Mouse (Mus musculus) neural tube, embryonic 11.5 days (tissue): ENCODE results near the gene Fbxw4. TPM values are rescaled to one million over a fixed set of nuclear protein-coding genes. Genes with fewer than 3 reads are reported as not detected.

Experiments used
- ATAC-seq: fragments of 200-750 bp; cut with Nextera tagmentation; 2 replicates; pipeline ENCODE4 v1.8.0; 2017; ENCODE audit warnings: moderate number of reproducible peaks, mild to moderate bottlenecking, moderate TSS enrichment, moderate library complexity; ENCODE audit not compliant: insufficient read depth, low FRiP score, low TSS enrichment
- DNase-seq: peaks from one replicate; pipeline ENCODE4 v3.0.0-alpha.2; 2015; ENCODE audit warnings: low spot score
- H3K27ac ChIP-seq: fragments of 300-500 bp; sonication (generic); 2 replicates; pipeline ENCODE4 v1.5.1; 2014; ENCODE audit warnings: low read depth, mild to moderate bottlenecking, low read length
- H3K27me3 ChIP-seq: fragments of 300-500 bp; sonication (generic); 2 replicates; pipeline ENCODE4 v1.6.1; 2014; ENCODE audit warnings: mild to moderate bottlenecking, low read length, mixed read lengths; ENCODE audit not compliant: control insufficient read depth, insufficient read depth
- H3K36me3 ChIP-seq: fragments of 300-500 bp; sonication (generic); 2 replicates; pipeline ENCODE4 v1.6.1; 2014; ENCODE audit warnings: mild to moderate bottlenecking, low read length, moderate library complexity, mixed read lengths; ENCODE audit not compliant: control insufficient read depth, insufficient read depth
- H3K4me1 ChIP-seq: fragments of 300-500 bp; sonication (generic); 2 replicates; pipeline ENCODE4 v1.6.1; 2014; ENCODE audit warnings: low read length, mixed read lengths; ENCODE audit not compliant: control insufficient read depth, insufficient read depth
- H3K4me2 ChIP-seq: fragments of 300-500 bp; sonication (generic); 2 replicates; pipeline ENCODE4 v1.6.1; 2014; ENCODE audit warnings: low read depth, mild to moderate bottlenecking, moderate library complexity
- H3K4me3 ChIP-seq: fragments of 300-500 bp; sonication (generic); 2 replicates; pipeline ENCODE4 v1.5.1; 2014; ENCODE audit warnings: low read depth, low read length
- H3K9ac ChIP-seq: fragments of 300-500 bp; sonication (generic); 2 replicates; pipeline ENCODE4 v1.6.1; 2014; ENCODE audit warnings: mild to moderate bottlenecking, low read length
- H3K9me3 ChIP-seq: fragments of 300-500 bp; sonication (generic); 2 replicates; pipeline ENCODE4 v1.6.1; 2016; ENCODE audit warnings: low read length; ENCODE audit not compliant: control insufficient read depth
- WGBS: fragments of 180-500 bp; shearing (Covaris S2); extraction: QIAGEN DNeasy Blood & Tissue Kit; methylation state at CpG from one replicate; pipeline ENCODE4 v1.1.7; 2014; 5-methylcytosine and 5-hydroxymethylcytosine counted together
- polyA plus RNA-seq: library from polyadenylated mRNA; unstranded; fragments of >200 nt; fragmentation: Nextera tagmentation; extraction: Ambion mirVana; gene quantifications from 2 replicates; pipeline ENCODE4 v1.2.1, GENCODE M21; 2014

The Fbxw4 gene
- polyA plus RNA-seq, result 4.4 and 5.0 TPM in 2 replicates

DNA sequence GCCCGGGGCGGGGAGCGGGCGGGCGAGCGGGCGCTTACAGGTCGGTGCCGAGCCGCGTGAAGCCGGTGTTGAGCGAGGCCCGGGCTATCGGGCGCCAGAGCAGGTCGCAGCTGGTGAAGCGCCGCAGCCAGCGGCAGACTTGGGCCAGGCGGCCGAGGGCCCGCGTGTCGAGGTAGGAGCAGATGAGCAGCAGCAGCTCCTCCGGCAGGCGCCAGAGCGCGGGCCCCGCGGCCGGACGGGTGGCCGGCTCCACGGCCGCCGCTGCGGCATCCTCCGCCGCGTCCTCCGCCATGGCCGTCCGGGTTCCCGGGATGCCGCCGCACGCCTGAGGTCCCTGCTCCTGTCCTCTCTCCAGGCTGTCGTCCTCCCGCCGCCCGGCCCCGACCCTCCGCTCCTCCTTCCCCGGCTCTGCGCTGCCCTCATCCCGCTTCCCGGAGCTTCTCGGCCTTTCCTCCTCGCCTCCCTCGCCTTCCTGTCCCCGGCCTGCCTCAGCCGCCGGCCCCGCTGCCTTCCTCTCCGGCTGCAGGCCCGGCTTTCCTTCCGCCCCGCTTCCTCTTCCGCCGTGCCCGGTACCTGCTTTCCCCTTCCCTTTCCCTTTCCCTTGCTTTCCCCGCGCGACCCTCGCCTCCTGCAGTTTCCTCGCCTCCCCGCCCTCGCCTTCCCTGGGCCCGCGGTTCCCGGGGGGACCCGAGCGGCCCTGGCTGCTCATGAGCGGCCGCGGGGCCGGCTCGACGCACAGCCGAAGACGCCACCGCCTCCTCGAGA is at the start of gene Fbxw4:
TSS of gene Fbxw4 (minus strand) at position 575 of the 765 bp plus-strand sequence.
- H3K4me2 ChIP-seq, result peak within 1 kb of the TSS; percentile 72
- peak within 1 kb of the TSS; percentile 91 for H3K27ac ChIP-seq
- peak within 1 kb of the TSS; percentile 82 for H3K4me3 ChIP-seq
- no peaks in the 10 kb centered on the region for H3K36me3 ChIP-seq
- ATAC-seq, result peak; percentile 89
- H3K9me3 ChIP-seq, result no peaks in the 10 kb centered on the region
- peak within 1 kb of the TSS; percentile 98 for H3K9ac ChIP-seq
- peaks cover 5% of the 10 kb centered on the region; the same call in 1 of the 2 replicates for H3K4me1 ChIP-seq
- peak; percentile 80 for DNase-seq
- under 1% methylated on average over 81 of the region's 94 CpGs for whole genome bisulfite sequencing
- no peaks in the 10 kb centered on the region for H3K27me3 ChIP-seq

DNA sequence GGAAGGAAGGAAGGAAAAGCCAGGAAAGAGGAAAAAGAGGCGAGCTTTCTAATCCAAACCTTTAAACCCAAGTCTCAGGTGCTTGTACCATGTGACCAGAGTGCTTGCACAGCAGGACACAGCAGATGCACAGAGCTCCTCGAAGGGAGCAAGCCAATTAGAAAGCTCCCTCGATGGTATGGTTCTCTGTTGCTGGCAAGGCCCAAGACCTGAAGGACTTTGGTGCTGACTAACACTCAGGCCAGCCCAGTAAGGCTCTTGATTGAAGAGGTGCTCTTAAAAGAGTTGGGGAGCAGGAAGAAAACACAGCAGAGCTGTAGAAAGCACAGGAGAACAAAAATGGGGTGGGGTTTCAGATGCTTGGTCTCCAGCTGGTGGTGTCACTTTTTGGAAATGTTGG is 48.6 kb upstream of the Fbxw4 start:
- Histone ChIP-seq H3K36me3 (no peaks in the 10 kb centered on the region), H3K4me2 (no peak overlapping the region), H3K9ac (no peak overlapping the region), H3K9me3 (no peaks in the 10 kb centered on the region), H3K27me3 (no peaks in the 10 kb centered on the region), H3K4me1 (no peaks in the 10 kb centered on the region), H3K27ac (no peak overlapping the region), H3K4me3 (no peak overlapping the region)
- ATAC-seq, result no peak
- DNase-seq, result peak; percentile 1
- 80% methylated on average over 3 of the region's 3 CpGs for WGBS

DNA sequence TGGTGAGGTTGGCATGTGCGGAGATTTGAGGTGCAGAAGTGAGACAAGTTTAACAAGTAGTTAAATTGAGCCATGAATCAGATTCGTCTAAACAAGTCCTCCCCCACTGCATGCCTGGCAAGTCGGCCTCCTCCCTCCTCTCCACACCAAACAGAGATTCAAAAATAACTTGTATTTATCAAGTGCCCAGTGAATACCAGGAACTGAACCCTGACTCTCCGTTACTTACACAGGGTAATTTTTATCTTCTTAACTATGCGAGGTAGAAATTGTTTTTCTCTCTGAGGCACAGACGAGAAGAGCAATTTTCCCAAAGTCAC is 36.1 kb upstream of the Fbxw4 start:
- no peak overlapping the region for H3K4me3 ChIP-seq
- H3K9me3 ChIP-seq, result no peaks in the 10 kb centered on the region
- 62% methylated on average over 6 of the region's 6 CpGs for WGBS
- ATAC-seq, result no peak
- no peak overlapping the region for H3K9ac ChIP-seq
- no peaks in the 10 kb centered on the region for H3K36me3 ChIP-seq
- no peaks in the 10 kb centered on the region for H3K4me1 ChIP-seq
- DNase-seq, result no peak
- H3K27ac ChIP-seq, result no peak overlapping the region
- H3K27me3 ChIP-seq, result no peaks in the 10 kb centered on the region
- no peak overlapping the region for H3K4me2 ChIP-seq

DNA sequence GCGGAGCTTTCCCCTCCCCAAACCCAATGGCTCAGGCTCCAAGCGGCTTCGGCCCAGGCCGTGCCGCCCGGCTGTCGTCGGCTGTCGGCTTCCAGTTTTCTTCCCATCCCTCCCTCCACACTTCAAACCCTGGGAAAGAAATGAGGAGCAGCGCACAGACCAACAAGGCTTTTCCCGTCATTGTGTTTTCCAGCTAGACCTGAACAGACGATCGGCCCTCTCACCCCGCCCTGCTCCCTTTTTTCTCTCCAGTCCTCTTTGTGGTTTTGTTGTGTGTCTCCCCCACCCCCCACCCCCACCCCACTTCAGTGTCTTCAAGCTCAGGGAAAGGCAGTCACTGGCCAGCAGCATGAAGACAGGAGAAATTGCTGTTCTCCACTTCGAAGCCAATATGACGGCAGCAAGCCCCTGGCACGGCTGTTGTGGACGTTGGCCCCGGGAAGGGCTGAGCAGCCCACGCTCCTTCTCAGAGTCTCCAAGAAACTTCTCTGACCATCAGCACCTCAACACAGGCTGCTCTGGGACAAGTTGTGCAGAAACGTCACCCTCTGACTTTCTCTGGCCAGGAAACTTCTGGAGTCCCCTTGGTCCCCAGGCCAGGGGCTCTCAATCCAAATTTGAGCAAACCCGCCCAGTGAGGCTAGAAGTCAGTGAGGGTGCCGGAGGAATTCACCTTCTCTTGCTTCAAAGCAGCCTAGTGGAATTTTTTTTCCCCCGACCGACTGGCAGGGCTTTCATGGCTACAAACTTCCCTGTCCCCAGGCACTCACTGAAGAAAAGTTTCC is 35.6 kb upstream of the Fbxw4 start:
- no peaks in the 10 kb centered on the region for H3K4me1 ChIP-seq
- H3K4me2 ChIP-seq, result no peak overlapping the region
- no peaks in the 10 kb centered on the region for H3K9me3 ChIP-seq
- DNase-seq, result no peak
- H3K9ac ChIP-seq, result no peak overlapping the region
- H3K27ac ChIP-seq, result no peak overlapping the region
- WGBS, result 42% methylated on average over 25 of the region's 25 CpGs
- H3K4me3 ChIP-seq, result no peak overlapping the region
- H3K27me3 ChIP-seq, result no peaks in the 10 kb centered on the region
- no peak for ATAC-seq
- H3K36me3 ChIP-seq, result no peaks in the 10 kb centered on the region

DNA sequence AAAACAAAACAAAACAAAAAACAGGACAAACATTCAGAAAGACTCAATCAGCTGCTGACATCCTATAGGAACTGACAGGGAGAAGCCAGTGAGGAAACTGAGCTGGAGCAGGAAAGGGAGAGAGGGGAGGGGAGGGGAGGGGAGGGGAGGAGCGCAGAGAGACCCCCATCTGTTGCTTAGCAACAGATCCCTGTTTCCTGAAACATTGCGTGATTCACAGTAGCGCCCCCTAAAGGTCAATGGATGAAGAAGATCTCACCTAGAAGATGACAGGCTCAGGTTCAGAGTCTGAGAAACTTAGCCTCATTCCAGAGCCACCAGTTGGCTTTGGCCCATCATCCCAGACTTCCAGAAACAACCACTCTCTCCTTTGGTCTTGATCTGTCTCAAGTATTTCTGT is 33.9 kb upstream of the Fbxw4 start:
- H3K4me3 ChIP-seq, result no peak overlapping the region
- ATAC-seq, result no peak
- H3K4me2 ChIP-seq, result no peak overlapping the region
- no peak overlapping the region for H3K9ac ChIP-seq
- H3K27me3 ChIP-seq, result no peaks in the 10 kb centered on the region
- no peak overlapping the region for H3K27ac ChIP-seq
- H3K4me1 ChIP-seq, result no peaks in the 10 kb centered on the region
- no peak for DNase-seq
- WGBS, result 38% methylated on average over 3 of the region's 3 CpGs
- no peaks in the 10 kb centered on the region for H3K9me3 ChIP-seq
- no peaks in the 10 kb centered on the region for H3K36me3 ChIP-seq

DNA sequence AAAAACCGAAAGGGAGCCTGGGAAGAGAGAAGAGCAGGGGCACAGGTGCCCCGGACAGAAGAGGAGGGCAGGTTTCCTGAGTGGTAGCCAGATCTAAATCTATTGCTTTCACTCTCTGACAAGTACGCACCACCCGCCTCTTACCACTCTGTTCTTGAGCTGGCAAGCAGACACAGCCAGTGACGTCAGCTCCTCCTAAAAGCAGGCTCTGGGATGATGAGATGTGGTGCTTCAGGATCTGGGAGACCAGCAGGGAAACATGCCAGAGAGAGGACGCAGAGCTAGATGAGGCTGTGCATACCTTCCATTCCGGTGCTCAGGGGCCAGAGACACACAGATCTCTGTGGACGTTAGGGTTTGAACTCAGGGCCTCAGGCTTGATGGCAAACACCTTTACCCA is 32.1 kb upstream of the Fbxw4 start:
- no peaks in the 10 kb centered on the region for H3K4me1 ChIP-seq
- H3K36me3 ChIP-seq, result no peaks in the 10 kb centered on the region
- no peaks in the 10 kb centered on the region for H3K27me3 ChIP-seq
- no peaks in the 10 kb centered on the region for H3K9me3 ChIP-seq
- no peak overlapping the region for H3K9ac ChIP-seq
- H3K27ac ChIP-seq, result no peak overlapping the region
- no peak overlapping the region for H3K4me3 ChIP-seq
- ATAC-seq (no peak), DNase-seq (no peak)
- no peak overlapping the region for H3K4me2 ChIP-seq
- WGBS, result 88% methylated on average over 8 of the region's 8 CpGs

DNA sequence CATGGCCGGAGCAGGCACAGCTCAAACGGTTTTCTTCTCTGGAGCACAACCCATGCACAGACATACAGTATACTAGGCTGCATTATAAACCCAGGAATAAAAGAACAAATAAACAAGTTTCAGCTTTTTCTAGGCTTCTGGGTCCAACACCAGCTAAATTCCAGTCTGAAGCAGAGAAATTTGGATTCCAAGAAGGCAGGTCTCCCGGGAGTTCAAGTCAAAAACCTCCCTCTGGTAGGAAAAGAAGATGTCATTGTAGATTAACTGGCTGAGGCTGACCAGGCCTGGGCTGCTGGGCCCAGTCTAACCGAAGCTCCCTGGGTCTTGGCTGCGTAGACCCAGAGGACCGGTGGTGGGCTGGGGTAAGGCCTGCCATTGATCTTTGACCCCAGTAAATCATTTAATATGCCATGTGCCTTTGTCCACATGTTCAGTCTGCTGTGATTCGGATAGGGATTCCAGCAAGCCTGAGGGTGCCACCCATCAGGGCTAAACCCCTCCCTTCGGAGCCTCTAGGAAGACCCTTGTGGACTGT is 31.0 kb upstream of the Fbxw4 start:
- 44% methylated on average over 8 of the region's 8 CpGs for WGBS
- Histone ChIP-seq H3K9ac (no peak overlapping the region), H3K36me3 (no peaks in the 10 kb centered on the region), H3K4me3 (no peak overlapping the region), H3K27me3 (no peaks in the 10 kb centered on the region), H3K27ac (no peak overlapping the region), H3K4me1 (no peaks in the 10 kb centered on the region), H3K4me2 (no peak overlapping the region), H3K9me3 (no peaks in the 10 kb centered on the region)
- ATAC-seq (no peak), DNase-seq (peak; percentile 17)

DNA sequence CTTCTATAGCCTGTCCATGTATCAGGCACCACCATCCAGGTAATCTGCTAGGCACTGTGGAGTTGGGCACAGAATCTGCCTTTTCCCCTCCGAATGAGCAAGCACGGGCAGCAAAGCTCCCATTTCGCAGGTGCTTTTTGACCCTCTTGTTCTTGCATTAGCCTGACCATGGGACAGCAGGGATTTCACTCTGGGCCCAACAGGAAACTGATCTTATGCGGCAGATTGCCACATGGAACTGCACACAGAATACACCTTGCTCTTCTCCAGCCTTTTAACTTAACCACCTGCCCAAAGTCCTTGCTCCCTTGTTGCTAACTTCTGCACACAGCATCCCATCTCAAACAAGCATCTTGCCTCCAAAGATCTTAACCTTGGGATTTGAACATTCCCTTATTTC is 26.9 kb upstream of the Fbxw4 start:
- H3K9me3 ChIP-seq, result no peaks in the 10 kb centered on the region
- H3K4me2 ChIP-seq, result no peak overlapping the region
- no peaks in the 10 kb centered on the region for H3K36me3 ChIP-seq
- no peaks in the 10 kb centered on the region for H3K27me3 ChIP-seq
- no peak overlapping the region for H3K27ac ChIP-seq
- 64% methylated on average over 4 of the region's 4 CpGs for WGBS
- ATAC-seq, result no peak
- H3K4me3 ChIP-seq, result no peak overlapping the region
- no peak overlapping the region for H3K9ac ChIP-seq
- no peaks in the 10 kb centered on the region for H3K4me1 ChIP-seq
- no peak for DNase-seq
